Mouse (Mus musculus): ENCODE data around the gene Btnl2.

Gene Btnl2

GRCm38 (mm10) chr17:34398711-34399393, 44.2 kb downstream of the Btnl2 start, which contains the start of gene BC051142:
TSS of gene BC051142 (plus strand) at chr17:34398820.
- DNase-seq (ENCODE audit: low spot score in 2 of 2) = peak; percentile 86 to 90

GRCm38 (mm10) chr17:34399394-34399715, 44.7 kb downstream of the Btnl2 start:
- no peak for DNase-seq (ENCODE audit: low spot score in 2 of 2)

GRCm38 (mm10) chr17:34411117-34411516, 56.5 kb downstream of the Btnl2 start:
- DNase-seq (ENCODE audit: low spot score in 2 of 2) = peak; percentile 83 to 84
